Mouse (Mus musculus) liver, embryonic 15.5 days (tissue): ENCODE measurements around the gene Bicc1. TPM values are rescaled to one million over a fixed set of nuclear protein-coding genes. Genes with fewer than 3 reads are reported as not detected.

Experiments used
- ATAC-seq: fragments of 200-750 bp; cut with Nextera tagmentation; 2 replicates; pipeline ENCODE4 v1.8.0; 2017; ENCODE audit warnings: moderate number of reproducible peaks, mild to moderate bottlenecking, moderate library complexity; ENCODE audit not compliant: insufficient read depth
- H3K27ac ChIP-seq: fragments of 300-500 bp; sonication (generic); replicated peaks from 2 replicates; pipeline ENCODE4 v1.5.1; 2015; ENCODE audit warnings: mild to moderate bottlenecking, inconsistent platforms
- H3K27me3 ChIP-seq: fragments of 300-500 bp; sonication (generic); 2 replicates; pipeline ENCODE4 v1.6.1; 2015; ENCODE audit warnings: mild to moderate bottlenecking, inconsistent platforms
- H3K36me3 ChIP-seq: fragments of 300-500 bp; sonication (generic); replicated peaks from 2 replicates; pipeline ENCODE4 v1.6.1; 2015; ENCODE audit warnings: moderate library complexity, mild to moderate bottlenecking, inconsistent platforms
- H3K4me1 ChIP-seq: fragments of 300-500 bp; sonication (generic); replicated peaks from 2 replicates; pipeline ENCODE4 v1.6.1; 2015; ENCODE audit warnings: inconsistent platforms
- H3K4me2 ChIP-seq: fragments of 300-500 bp; sonication (generic); 2 replicates; pipeline ENCODE4 v1.6.1; 2015; ENCODE audit warnings: moderate library complexity, mild to moderate bottlenecking, inconsistent platforms
- H3K4me3 ChIP-seq: fragments of 300-500 bp; sonication (generic); replicated peaks from 2 replicates; pipeline ENCODE4 v1.5.1; 2015; ENCODE audit warnings: mild to moderate bottlenecking, inconsistent platforms
- H3K9ac ChIP-seq: fragments of 300-500 bp; sonication (generic); 2 replicates; pipeline ENCODE4 v1.6.1; 2015; ENCODE audit warnings: moderate library complexity, mild to moderate bottlenecking, inconsistent platforms
- H3K9me3 ChIP-seq: fragments of 300-500 bp; sonication (generic); replicated peaks from 2 replicates; pipeline ENCODE4 v1.6.1; 2016; ENCODE audit warnings: inconsistent platforms
- WGBS: fragments of 180-500 bp; shearing (Covaris S2); methylation state at CpG from one replicate; pipeline ENCODE4 v1.1.7; 2015; ENCODE audit warnings: mixed read lengths; ENCODE audit not compliant: insufficient replicate concordance; 5-methylcytosine and 5-hydroxymethylcytosine counted together
- polyA plus RNA-seq: library from polyadenylated mRNA; unstranded; fragments of >200 nt; fragmentation: Nextera tagmentation; extraction: Ambion mirVana; gene quantifications from 2 replicates; pipeline ENCODE4 v1.2.1, GENCODE M21; 2015

Gene Bicc1
- polyA plus RNA-seq, 1 experiment from 2014 or later: 3.0 TPM

GRCm38 (mm10) chr10:70939751-70940150 lies 219.7 kb downstream of the Bicc1 start:
- H3K4me2 ChIP-seq: no peak overlapping the region
- H3K36me3 ChIP-seq: peaks cover 2% of the 10 kb centered on the region; the same call in 1 of the 2 replicates
- no peak overlapping the region for H3K27ac ChIP-seq
- H3K4me1 ChIP-seq: no peaks in the 10 kb centered on the region
- 0 out of 2 replicates have a peak, but pooled peaks cover 5% of the 10 kb centered on the region for H3K9me3 ChIP-seq
- WGBS: 71% methylated on average over 12 of the region's 12 CpGs
- no peaks in the 10 kb centered on the region for H3K27me3 ChIP-seq
- no peak overlapping the region for H3K9ac ChIP-seq
- ATAC-seq: no peak
- no peak overlapping the region for H3K4me3 ChIP-seq

- no peak for ATAC-seq
- H3K9ac ChIP-seq: no peak overlapping the region
- WGBS: 54% methylated on average over 6 of the region's 6 CpGs
These were observed 222.1 kb downstream of the Bicc1 start for GRCm38 (mm10) chr10:70937450-70937849.

GRCm38 (mm10) chr10:70936008-70936407 lies 223.5 kb downstream of the Bicc1 start:
- H3K9me3 ChIP-seq: 0 out of 2 replicates have a peak, but pooled peaks cover 5% of the 10 kb centered on the region
- no peaks in the 10 kb centered on the region for H3K4me1 ChIP-seq
- H3K27me3 ChIP-seq: no peaks in the 10 kb centered on the region
- H3K36me3 ChIP-seq: peaks cover 2% of the 10 kb centered on the region; the same call in 1 of the 2 replicates
- H3K9ac ChIP-seq: no peak overlapping the region
- no peak overlapping the region for H3K4me3 ChIP-seq
- H3K4me2 ChIP-seq: no peak overlapping the region
- ATAC-seq: no peak
- no peak overlapping the region for H3K27ac ChIP-seq
- 46% methylated on average over 3 of the region's 3 CpGs for WGBS

More at GRCm38 (mm10) chr10:70937450-70937849, 222.1 kb downstream of the Bicc1 start:
- Histone ChIP-seq H3K27ac (no peak overlapping the region), H3K9me3 (0 out of 2 replicates have a peak, but pooled peaks cover 5% of the 10 kb centered on the region), H3K27me3 (no peaks in the 10 kb centered on the region), H3K36me3 (peaks cover 2% of the 10 kb centered on the region; the same call in 1 of the 2 replicates), H3K4me2 (no peak overlapping the region), H3K4me1 (no peaks in the 10 kb centered on the region), H3K4me3 (no peak overlapping the region)

GRCm38 (mm10) chr10:70926126-70926525 lies 233.4 kb downstream of the Bicc1 start:
- Histone ChIP-seq H3K4me3 (no peak overlapping the region), H3K4me1 (no peaks in the 10 kb centered on the region), H3K27ac (no peak overlapping the region), H3K27me3 (no peaks in the 10 kb centered on the region), H3K4me2 (no peak overlapping the region), H3K9me3 (no peaks in the 10 kb centered on the region), H3K36me3 (0 out of 2 replicates have a peak, but pooled peaks cover 6% of the 10 kb centered on the region), H3K9ac (no peak overlapping the region)
- 64% methylated on average over 4 of the region's 4 CpGs for WGBS
- ATAC-seq: no peak

- H3K9me3 ChIP-seq: no peaks in the 10 kb centered on the region
- H3K27me3 ChIP-seq: no peaks in the 10 kb centered on the region
- no peak overlapping the region for H3K27ac ChIP-seq
- no peak overlapping the region for H3K4me2 ChIP-seq
- H3K4me3 ChIP-seq: no peak overlapping the region
- H3K36me3 ChIP-seq: no peaks in the 10 kb centered on the region
- H3K4me1 ChIP-seq: no peaks in the 10 kb centered on the region
- no peak overlapping the region for H3K9ac ChIP-seq
- no peak for ATAC-seq
- WGBS: 48% methylated on average over 3 of the region's 3 CpGs
These were observed 235.2 kb downstream of the Bicc1 start for GRCm38 (mm10) chr10:70924348-70924747.

- no peak overlapping the region for H3K27ac ChIP-seq
- no peak overlapping the region for H3K4me2 ChIP-seq
- no peaks in the 10 kb centered on the region for H3K36me3 ChIP-seq
- H3K4me3 ChIP-seq: no peak overlapping the region
- H3K9ac ChIP-seq: no peak overlapping the region
- ATAC-seq: no peak
- no peaks in the 10 kb centered on the region for H3K9me3 ChIP-seq
- H3K27me3 ChIP-seq: no peaks in the 10 kb centered on the region
- no peaks in the 10 kb centered on the region for H3K4me1 ChIP-seq
- WGBS: 56% methylated on average over 3 of the region's 3 CpGs
These were observed 235.6 kb downstream of the Bicc1 start for GRCm38 (mm10) chr10:70923936-70924335.

- H3K4me3 ChIP-seq: no peak overlapping the region
- no peak for ATAC-seq
- no peaks in the 10 kb centered on the region for H3K4me1 ChIP-seq
- no peak overlapping the region for H3K27ac ChIP-seq
- 67% methylated on average over 6 of the region's 6 CpGs for WGBS
- no peaks in the 10 kb centered on the region for H3K9me3 ChIP-seq
- H3K9ac ChIP-seq: no peak overlapping the region
- H3K36me3 ChIP-seq: no peaks in the 10 kb centered on the region
- H3K4me2 ChIP-seq: no peak overlapping the region
- no peaks in the 10 kb centered on the region for H3K27me3 ChIP-seq
These were observed 238.0 kb downstream of the Bicc1 start for GRCm38 (mm10) chr10:70921481-70921880.

- WGBS: 46% methylated on average over 1 of the region's 1 CpGs
- ATAC-seq: no peak
- H3K27ac ChIP-seq: no peak overlapping the region
- no peak overlapping the region for H3K9ac ChIP-seq
- H3K36me3 ChIP-seq: no peaks in the 10 kb centered on the region
- no peaks in the 10 kb centered on the region for H3K27me3 ChIP-seq
- H3K4me2 ChIP-seq: no peak overlapping the region
- no peaks in the 10 kb centered on the region for H3K9me3 ChIP-seq
- no peaks in the 10 kb centered on the region for H3K4me1 ChIP-seq
- no peak overlapping the region for H3K4me3 ChIP-seq
These were observed 239.6 kb downstream of the Bicc1 start for GRCm38 (mm10) chr10:70919851-70920250.

- Histone ChIP-seq H3K4me1 (no peaks in the 10 kb centered on the region), H3K4me2 (no peak overlapping the region), H3K4me3 (no peak overlapping the region), H3K9ac (no peak overlapping the region), H3K36me3 (no peaks in the 10 kb centered on the region), H3K27me3 (no peaks in the 10 kb centered on the region), H3K27ac (no peak overlapping the region), H3K9me3 (no peaks in the 10 kb centered on the region)
- no peak for ATAC-seq
- WGBS: 59% methylated on average over 13 of the region's 13 CpGs
These were observed 240.4 kb downstream of the Bicc1 start for GRCm38 (mm10) chr10:70919031-70919663.

GRCm38 (mm10) chr10:70916697-70917096 lies 242.8 kb downstream of the Bicc1 start:
- 74% methylated on average over 6 of the region's 6 CpGs for WGBS
- Histone ChIP-seq H3K27ac (no peak overlapping the region), H3K4me3 (no peak overlapping the region), H3K27me3 (no peaks in the 10 kb centered on the region), H3K36me3 (no peaks in the 10 kb centered on the region), H3K9ac (no peak overlapping the region), H3K4me2 (no peak overlapping the region), H3K4me1 (no peaks in the 10 kb centered on the region), H3K9me3 (no peaks in the 10 kb centered on the region)
- no peak for ATAC-seq

GRCm38 (mm10) chr10:70915096-70915495 lies 244.4 kb downstream of the Bicc1 start:
- H3K4me2 ChIP-seq: no peak overlapping the region
- WGBS: 64% methylated on average over 6 of the region's 6 CpGs

GRCm38 (mm10) chr10:70903936-70904335 lies 255.6 kb downstream of the Bicc1 start:
- no peak overlapping the region for H3K4me3 ChIP-seq
- H3K9ac ChIP-seq: no peak overlapping the region
- no peaks in the 10 kb centered on the region for H3K27me3 ChIP-seq
- no peak overlapping the region for H3K4me2 ChIP-seq
- H3K36me3 ChIP-seq: no peaks in the 10 kb centered on the region
- H3K27ac ChIP-seq: no peak overlapping the region
- H3K9me3 ChIP-seq: no peaks in the 10 kb centered on the region
- WGBS: 55% methylated on average over 7 of the region's 7 CpGs
- H3K4me1 ChIP-seq: no peaks in the 10 kb centered on the region
- no peak for ATAC-seq

More at GRCm38 (mm10) chr10:70915096-70915495, 244.4 kb downstream of the Bicc1 start:
- ATAC-seq: no peak
- Histone ChIP-seq H3K4me3 (no peak overlapping the region), H3K9ac (no peak overlapping the region), H3K4me1 (no peaks in the 10 kb centered on the region), H3K36me3 (no peaks in the 10 kb centered on the region), H3K27me3 (no peaks in the 10 kb centered on the region), H3K9me3 (no peaks in the 10 kb centered on the region), H3K27ac (no peak overlapping the region)
